Mouse (Mus musculus): ENCODE data around the gene Plxdc1.

Gene Plxdc1

DNA sequence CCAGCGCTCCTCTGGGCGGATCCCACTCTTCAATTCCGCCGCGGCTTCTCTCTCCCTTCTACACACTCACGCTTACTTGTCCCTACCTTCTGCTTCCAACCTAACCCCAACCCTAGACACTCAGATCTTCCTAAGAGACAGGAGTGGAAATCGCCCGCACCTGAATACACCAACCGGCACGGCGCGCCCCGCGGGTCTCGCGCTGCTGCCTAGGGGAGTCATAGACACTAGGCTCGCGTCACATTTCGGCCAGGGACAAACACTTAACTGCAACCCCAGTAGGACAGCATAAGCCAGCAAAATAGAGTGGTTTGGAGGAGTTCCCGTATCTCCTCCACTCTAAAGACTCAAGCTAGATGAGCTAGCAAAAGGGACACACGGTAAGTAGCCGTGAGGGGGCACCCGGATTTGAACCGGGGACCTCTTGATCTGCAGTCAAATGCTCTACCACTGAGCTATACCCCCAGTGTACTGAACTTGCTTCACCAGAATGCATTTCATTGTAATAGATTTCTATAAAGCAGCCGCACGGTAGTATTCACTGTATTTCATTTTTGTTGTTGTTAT, 2.4 kb upstream of the Plxdc1 start:
- DNase-seq (ENCODE audit: low spot score in 2 of 2) = peak; percentile 75 to 83

GRCm38 (mm10) chr11:97987551-97988526, 1.6 kb upstream of the Plxdc1 start:
- DNase-seq (ENCODE audit: low spot score in 2 of 2) = peak; percentile 91 to 92

GRCm38 (mm10) chr11:97986738-97987465, 658 bp upstream of the Plxdc1 start:
- DNase-seq (ENCODE audit: low spot score in 2 of 2) = no peak

DNA sequence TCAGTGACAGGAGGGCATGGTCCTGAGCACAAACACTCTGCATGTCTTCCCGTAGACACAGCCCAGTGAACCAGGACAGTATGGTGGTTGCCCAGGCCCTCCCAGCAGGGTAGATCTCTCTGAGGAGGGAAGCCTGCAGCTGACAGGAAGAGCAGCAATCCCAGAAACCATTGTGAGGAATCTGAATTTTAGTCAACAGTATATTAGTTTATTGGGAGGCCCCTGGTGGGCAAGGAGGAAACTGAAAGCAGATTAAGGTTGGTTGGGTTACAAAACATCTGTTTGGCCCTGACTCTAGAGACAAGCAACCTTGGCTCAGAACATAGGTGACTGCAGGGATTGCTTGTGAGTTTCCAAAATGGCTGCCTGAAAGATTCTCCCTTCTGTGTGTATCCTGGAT, 2.3 kb downstream of the Plxdc1 start:
- DNase-seq (ENCODE audit: low spot score in 2 of 2) = no peak

- DNase-seq (ENCODE audit: low spot score in 2 of 2) = no peak
Observed at GRCm38 (mm10) chr11:97983506-97983905, 2.7 kb downstream of the Plxdc1 start.

- no peak for DNase-seq (ENCODE audit: low spot score in 2 of 2)
Observed at GRCm38 (mm10) chr11:97982721-97983120, 3.5 kb downstream of the Plxdc1 start.

GRCm38 (mm10) chr11:97980531-97980966, 5.7 kb downstream of the Plxdc1 start:
- no peak for DNase-seq (ENCODE audit: low spot score in 2 of 2)

DNA sequence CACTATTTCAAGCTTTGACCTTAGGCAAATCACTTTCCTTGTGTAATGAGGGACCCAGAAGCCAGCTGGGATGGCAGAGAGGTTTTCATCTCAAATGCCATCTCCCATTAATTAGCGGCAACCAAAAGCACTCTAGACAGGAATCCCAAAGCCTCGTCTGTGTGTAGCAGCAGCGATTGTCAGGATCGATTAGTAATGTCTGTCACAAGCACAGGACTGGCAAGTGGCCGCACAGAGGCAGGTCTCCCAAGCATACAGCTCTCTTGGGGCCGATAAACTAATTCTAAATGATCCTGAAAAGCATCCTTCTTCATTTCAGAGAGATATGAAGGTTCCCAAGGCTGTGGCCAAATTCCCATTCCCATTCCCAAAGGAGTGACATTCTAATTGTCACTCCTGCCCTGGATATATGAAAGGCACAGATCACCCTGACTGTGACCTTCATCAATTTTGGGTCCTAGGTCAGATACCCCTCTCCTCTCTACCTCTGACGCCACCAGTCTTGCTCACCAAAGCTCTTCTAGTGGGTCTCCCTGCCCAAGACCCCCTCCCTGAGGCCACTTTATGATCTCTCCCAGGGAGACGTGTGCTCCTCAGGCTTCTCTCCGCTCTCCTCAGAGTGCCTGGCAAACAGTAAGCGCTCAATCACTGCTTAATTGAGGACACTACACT, 6.3 kb downstream of the Plxdc1 start:
- DNase-seq (ENCODE audit: low spot score in 2 of 2) = no peak

GRCm38 (mm10) chr11:97978392-97978791, 7.9 kb downstream of the Plxdc1 start:
- no peak for DNase-seq (ENCODE audit: low spot score in 2 of 2)

DNA sequence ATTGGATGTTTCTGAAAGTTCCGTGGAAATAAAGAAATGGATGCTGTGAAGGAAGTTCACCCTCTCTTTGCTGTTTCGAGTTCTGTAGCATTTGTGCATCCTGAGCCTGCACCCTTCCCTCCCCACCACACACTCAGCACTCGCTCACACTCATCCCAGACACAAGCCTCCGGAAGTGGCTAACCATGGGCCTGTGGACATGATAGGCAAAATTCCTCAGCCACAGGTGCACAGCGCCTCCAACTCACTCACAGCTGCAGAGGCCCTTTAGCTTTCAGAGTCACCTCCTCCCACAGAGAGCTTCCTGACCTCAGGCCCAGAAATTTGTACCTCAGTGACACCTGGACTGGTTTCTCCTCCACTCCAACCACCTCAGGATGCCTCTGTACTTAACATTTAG, 8.4 kb downstream of the Plxdc1 start:
- DNase-seq (ENCODE audit: low spot score in 2 of 2) = no peak

DNA sequence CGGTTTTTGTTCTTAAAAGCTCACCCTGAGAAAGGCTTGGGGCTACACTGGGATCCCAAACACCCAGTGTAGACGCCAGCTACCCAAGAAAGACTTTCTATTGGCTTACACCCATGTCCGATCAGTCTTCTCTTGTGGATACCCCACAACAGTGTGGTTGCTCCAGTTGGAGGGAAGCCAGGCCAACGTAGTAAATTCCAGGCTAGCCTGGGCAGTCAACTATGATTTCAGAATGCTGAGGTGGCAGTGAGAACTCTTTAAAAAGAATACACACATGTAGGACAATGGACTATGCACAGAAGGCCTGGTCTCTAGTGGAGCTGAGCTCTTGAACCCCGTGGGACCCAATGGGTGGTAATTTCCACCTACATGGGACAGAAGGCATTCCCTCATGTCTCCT, 11.5 kb downstream of the Plxdc1 start:
- DNase-seq (ENCODE audit: low spot score in 2 of 2) = no peak

GRCm38 (mm10) chr11:97974141-97974540, 12.1 kb downstream of the Plxdc1 start:
- no peak for DNase-seq (ENCODE audit: low spot score in 2 of 2)

- DNase-seq (ENCODE audit: low spot score in 2 of 2) = no peak
Observed at GRCm38 (mm10) chr11:97972434-97972833, 13.8 kb downstream of the Plxdc1 start.

DNA sequence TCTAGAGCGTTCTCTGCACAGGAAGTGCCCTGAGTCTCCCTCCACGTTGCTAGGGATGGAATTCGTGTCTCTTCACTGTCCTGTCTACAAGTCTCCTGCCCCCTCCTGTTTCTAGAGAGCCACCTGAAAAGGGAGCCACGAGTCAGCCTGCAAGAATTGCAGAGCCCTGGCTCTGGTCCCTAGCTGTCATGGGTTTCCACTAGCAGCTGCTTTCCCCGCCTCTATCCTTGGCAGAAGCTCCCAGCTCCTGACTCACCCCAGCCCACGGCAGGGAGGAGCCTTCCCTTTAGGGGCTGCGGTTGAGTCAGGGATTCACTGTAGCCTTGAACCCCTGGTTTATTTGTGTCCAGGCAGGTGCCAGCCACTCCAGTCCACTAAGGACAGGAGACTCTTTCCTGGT, 15.0 kb downstream of the Plxdc1 start:
- DNase-seq (ENCODE audit: low spot score in 2 of 2) = peak; percentile 71 to 74

DNA sequence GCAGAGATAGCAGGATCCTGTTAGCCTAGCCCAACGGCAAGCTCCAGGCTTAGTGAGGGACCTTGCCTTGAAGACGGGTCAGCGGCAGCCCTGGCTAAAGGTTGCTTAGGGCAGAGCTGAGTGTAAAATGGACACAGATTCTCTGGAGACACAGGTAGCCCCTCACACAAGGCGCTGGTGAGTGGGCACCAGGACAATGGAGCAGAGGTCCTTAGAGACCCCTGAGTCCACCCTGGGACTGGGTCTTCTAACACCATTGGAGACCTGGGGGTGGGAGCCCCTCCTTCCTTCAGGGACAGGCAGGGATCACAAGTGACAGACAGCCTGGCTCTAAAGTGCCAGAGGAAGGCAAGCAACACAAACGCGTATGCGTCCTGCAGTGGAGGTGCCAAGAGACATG, 15.5 kb downstream of the Plxdc1 start:
- DNase-seq (ENCODE audit: low spot score in 2 of 2) = no peak

DNA sequence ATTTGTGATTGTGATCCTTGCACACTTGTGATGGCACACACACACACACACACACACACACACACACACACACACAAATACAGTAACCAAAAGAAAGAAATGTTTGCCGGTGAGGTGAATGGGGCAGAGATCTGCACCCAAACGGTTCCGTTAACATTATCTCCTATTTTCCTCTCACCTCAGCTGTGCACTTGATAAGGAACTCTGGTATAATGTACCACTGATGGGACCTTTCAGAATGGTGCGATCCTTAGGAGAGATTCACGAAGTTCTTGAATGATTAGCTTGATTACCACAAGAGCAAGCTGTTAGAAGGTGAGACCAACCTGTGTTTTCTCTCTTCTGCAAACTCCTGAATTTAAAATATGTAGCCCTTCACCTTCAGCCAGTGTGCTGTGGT, 17.9 kb downstream of the Plxdc1 start:
- no peak for DNase-seq (ENCODE audit: low spot score in 2 of 2)

DNA sequence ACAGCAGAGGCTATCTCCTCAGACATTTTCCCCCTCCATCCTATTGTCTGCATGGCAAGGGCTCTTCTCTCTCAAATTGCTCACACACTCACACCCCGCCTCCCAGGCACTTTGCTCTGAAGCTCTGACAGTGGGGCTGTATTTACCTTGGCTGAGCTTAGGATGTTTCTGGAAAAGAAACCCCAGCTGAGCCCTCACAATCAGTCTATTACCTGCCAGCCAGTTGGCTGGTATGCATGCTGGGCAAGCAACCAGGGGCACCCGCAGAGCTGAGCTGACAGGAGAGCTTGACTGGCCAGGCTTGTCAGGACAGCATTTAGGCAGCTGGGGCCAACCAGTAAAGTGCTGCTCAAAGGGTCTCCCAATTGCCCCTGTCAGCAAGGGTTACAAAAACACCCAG, 19.1 kb downstream of the Plxdc1 start:
- no peak for DNase-seq (ENCODE audit: low spot score in 2 of 2)

- no peak for DNase-seq (ENCODE audit: low spot score in 2 of 2)
Observed at GRCm38 (mm10) chr11:97960907-97961306, 25.3 kb downstream of the Plxdc1 start.

DNA sequence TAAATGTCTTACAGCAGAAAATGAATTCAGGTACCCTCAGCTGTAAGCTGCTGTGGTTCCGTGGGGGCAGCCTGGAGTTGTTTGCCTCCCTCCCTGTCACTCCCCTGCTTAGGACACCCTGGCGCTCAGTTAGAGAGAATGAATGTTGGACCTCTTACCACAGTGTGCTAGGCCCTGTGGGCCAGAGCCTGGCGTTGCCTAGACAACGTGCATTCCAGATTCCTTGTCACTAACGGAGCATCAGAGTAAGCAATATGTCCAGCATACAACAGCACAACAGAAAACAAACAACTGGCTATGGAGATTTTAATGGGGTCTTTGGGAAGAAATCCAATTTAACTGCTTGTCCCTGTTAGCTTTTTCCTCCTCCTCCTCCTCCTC, 27.0 kb downstream of the Plxdc1 start:
- no peak for DNase-seq (ENCODE audit: low spot score in 2 of 2)

GRCm38 (mm10) chr11:97958641-97959299, 27.5 kb downstream of the Plxdc1 start:
- DNase-seq (ENCODE audit: low spot score in 2 of 2) = no peak

DNA sequence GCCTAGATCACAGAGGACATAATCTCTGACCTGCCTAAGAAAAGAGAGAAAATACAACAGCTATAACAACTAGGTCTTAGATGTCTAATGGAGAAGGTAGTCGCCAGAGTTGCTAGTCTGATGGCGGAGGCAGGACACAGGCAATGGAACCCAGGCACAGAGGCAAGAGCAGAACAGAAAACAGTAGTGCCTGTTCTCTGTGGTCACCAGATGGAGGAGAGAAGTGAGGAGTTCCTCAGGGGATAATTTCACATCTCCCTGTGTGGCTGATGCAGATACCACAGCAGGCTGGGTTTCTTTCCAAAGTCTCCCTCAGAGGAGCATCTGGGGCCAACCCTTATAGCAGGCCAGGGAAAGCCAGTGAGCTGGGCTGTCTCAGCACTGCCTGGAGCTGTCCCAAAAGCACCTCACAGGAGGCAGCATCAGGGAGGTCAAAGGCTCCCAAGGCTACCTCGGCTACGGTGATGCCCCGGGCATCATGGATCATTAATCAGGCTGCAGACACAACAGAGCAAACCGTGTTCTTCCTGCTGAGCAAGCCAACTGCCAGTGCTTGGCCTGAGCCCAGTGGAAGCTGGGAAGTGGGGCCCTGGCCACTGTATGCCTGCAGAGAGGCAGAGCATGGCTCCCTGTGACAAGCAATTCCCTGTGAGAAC, 29.2 kb downstream of the Plxdc1 start:
- DNase-seq (ENCODE audit: low spot score in 2 of 2) = no peak

Measured in frontal cortex, postnatal 10 days (tissue).